Mouse (Mus musculus) liver, embryonic 14.5 days (tissue): ENCODE data around the gene 2510039O18Rik. TPM values are rescaled to one million over a fixed set of nuclear protein-coding genes. Genes with fewer than 3 reads are reported as not detected.

Experiments
- ATAC-seq: fragments of 200-750 bp; cut with Nextera tagmentation; 2 replicates; pipeline ENCODE4 v1.8.0; 2017; ENCODE audit warnings: moderate number of reproducible peaks, mild to moderate bottlenecking, moderate library complexity; ENCODE audit not compliant: insufficient read depth
- DNase-seq, 3 experiments: peaks; one replicate each; pipeline ENCODE4 v3.0.0-alpha.2; 2012 to 2013; ENCODE audit warnings: low read depth in 3 of 3, low spot score in 3 of 3
- H3K27ac ChIP-seq: fragments of 300-500 bp; sonication (generic); 2 replicates; pipeline ENCODE4 v1.5.1; 2014; ENCODE audit warnings: moderate library complexity, mild to moderate bottlenecking, control low read depth, inconsistent platforms
- H3K27me3 ChIP-seq: fragments of 300-500 bp; sonication (generic); 2 replicates; pipeline ENCODE4 v1.6.1; 2014; ENCODE audit warnings: mild to moderate bottlenecking, low read length, moderate library complexity; ENCODE audit not compliant: control insufficient read depth, insufficient read depth
- H3K36me3 ChIP-seq: fragments of 300-500 bp; sonication (generic); replicated peaks from 2 replicates; pipeline ENCODE4 v1.6.1; 2014; ENCODE audit warnings: low read depth; ENCODE audit not compliant: control insufficient read depth, insufficient read depth
- H3K4me1 ChIP-seq, 2 experiments: fragments of 200-500 bp in 1 of 2; fragments of 300-500 bp in 1 of 2; sonication (generic) in 1 of 2; replicated peaks; 2 replicates each; pipeline ENCODE4 v1.6.1; 2012 to 2014; ENCODE audit warnings: antibody characterized with exemption in 1 of 2, inconsistent platforms in 1 of 2, low read length in 1 of 2; ENCODE audit not compliant: control insufficient read depth in 2 of 2, insufficient read depth in 2 of 2
- H3K4me2 ChIP-seq: fragments of 300-500 bp; sonication (generic); 2 replicates; pipeline ENCODE4 v1.6.1; 2014; ENCODE audit warnings: low read depth, mild to moderate bottlenecking, control low read depth, moderate library complexity
- H3K4me3 ChIP-seq, 2 experiments: fragments of 200-500 bp in 1 of 2; fragments of 300-500 bp in 1 of 2; sonication (generic) in 1 of 2; 2 replicates each; pipeline ENCODE4 v1.5.1; 2012 to 2014; ENCODE audit warnings: low read depth in 2 of 2, low read length in 2 of 2, mild to moderate bottlenecking in 2 of 2, control low read depth in 1 of 2, inconsistent platforms in 1 of 2, moderate library complexity in 1 of 2; ENCODE audit not compliant: insufficient read depth in 1 of 2
- H3K9ac ChIP-seq: fragments of 300-500 bp; sonication (generic); replicated peaks from 2 replicates; pipeline ENCODE4 v1.6.1; 2014; ENCODE audit warnings: mild to moderate bottlenecking, control low read depth, moderate library complexity
- H3K9me3 ChIP-seq: fragments of 300-500 bp; sonication (generic); 2 replicates; pipeline ENCODE4 v1.6.1; 2016; ENCODE audit warnings: low read length, mixed read lengths; ENCODE audit not compliant: control insufficient read depth
- CTCF ChIP-seq: IDR thresholded peaks from 2 replicates; pipeline ENCODE4 v1.5.1; 2016; ENCODE audit warnings: antibody characterized with exemption, low read depth, control low read depth
- EP300 ChIP-seq: IDR thresholded peaks from 2 replicates; pipeline ENCODE4 v1.6.1; 2016; ENCODE audit warnings: antibody characterized with exemption, low read depth
- WGBS: fragments of 180-500 bp; shearing (Covaris S2); extraction: QIAGEN DNeasy Blood & Tissue Kit; methylation state at CpG from one replicate; pipeline ENCODE4 v1.1.7; 2014; ENCODE audit not compliant: insufficient replicate concordance; 5-methylcytosine and 5-hydroxymethylcytosine counted together
- polyA plus RNA-seq, 2 experiments: library from polyadenylated mRNA; depleted of rRNA in 1 of 2; stranded (reverse) in 1 of 2; unstranded in 1 of 2; fragments of >200 nt; fragmentation: Nextera tagmentation in 1 of 2; extraction: Ambion mirVana in 1 of 2; gene quantifications; 2 replicates each; pipeline versions ENCODE4 v1.2.1 to v1.2.3; 2012 to 2014

The 2510039O18Rik gene
- polyA plus RNA-seq, 2 experiments: 7.8 to 18.8 TPM

DNA sequence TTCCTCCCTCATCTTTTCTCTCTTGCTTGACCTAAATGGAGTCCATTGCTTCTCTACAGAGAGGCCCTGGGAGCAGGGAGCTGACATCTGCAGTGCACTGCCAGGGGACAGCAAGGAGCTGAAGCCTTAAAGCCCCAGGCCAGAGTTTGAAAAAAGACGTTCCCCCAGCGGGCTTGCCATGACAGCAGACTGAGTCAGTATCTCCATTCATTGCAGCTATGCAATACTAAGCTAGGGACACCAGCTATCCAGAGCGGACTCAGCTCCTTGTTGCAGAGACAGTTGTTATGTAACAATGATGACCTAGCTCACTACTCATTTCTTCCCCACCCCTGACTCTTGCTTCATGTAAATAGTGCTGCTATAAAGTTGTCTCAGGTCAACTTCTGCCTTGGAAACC, 54.6 kb downstream of the 2510039O18Rik start:
- Histone ChIP-seq H3K9ac (no peak overlapping the region), H3K4me2 (no peak overlapping the region), H3K4me1 (no peaks in the 10 kb centered on the region), H3K9me3 (no peaks in the 10 kb centered on the region), H3K27ac (no peak overlapping the region), H3K4me3 (no peak overlapping the region), H3K36me3 (no peaks in the 10 kb centered on the region), H3K27me3 (no peaks in the 10 kb centered on the region)
- WGBS: 62% methylated on average over 3 of the region's 3 CpGs
- DNase-seq: no peak
- TF ChIP-seq EP300: no peak
- no peak for TF ChIP-seq CTCF
- no peak for ATAC-seq

Other genes starting within 250 kb of the 2510039O18Rik start
- gene Zfp534, start 238.3 kb upstream of the 2510039O18Rik start, polyA plus RNA-seq (2012; rRNA removed): not detected in 2 replicates
- gene Zfp534, start 238.3 kb upstream of the 2510039O18Rik start, polyA plus RNA-seq (2014; fragmentation: Nextera tagmentation; extraction: Ambion mirVana): not detected in 2 replicates
- gene Zfp984, start 131.1 kb upstream of the 2510039O18Rik start, polyA plus RNA-seq (2012; rRNA removed): 1.8 and 3.1 TPM in 2 replicates
- 7.1 and 7.8 TPM in 2 replicates for gene Zfp984, start 131.1 kb upstream of the 2510039O18Rik start, polyA plus RNA-seq (2014; fragmentation: Nextera tagmentation; extraction: Ambion mirVana)
- 0.73 and 1.0 TPM in 2 replicates for gene Zfp933, start 92.5 kb upstream of the 2510039O18Rik start, polyA plus RNA-seq (2012; rRNA removed)
- 1.2 and 1.8 TPM in 2 replicates for gene Zfp933, start 92.5 kb upstream of the 2510039O18Rik start, polyA plus RNA-seq (2014; fragmentation: Nextera tagmentation; extraction: Ambion mirVana)
- gene Miip, start 72.1 kb upstream of the 2510039O18Rik start, polyA plus RNA-seq (2012; rRNA removed): 33.8 and 36.0 TPM in 2 replicates
- gene Miip, start 72.1 kb upstream of the 2510039O18Rik start, polyA plus RNA-seq (2014; fragmentation: Nextera tagmentation; extraction: Ambion mirVana): 18.5 and 21.8 TPM in 2 replicates
- 1.6 and 2.2 TPM in 2 replicates for gene Fv1, start 71.9 kb upstream of the 2510039O18Rik start, polyA plus RNA-seq (2012; rRNA removed)
- 1.5 and 1.6 TPM in 2 replicates for gene Fv1, start 71.9 kb upstream of the 2510039O18Rik start, polyA plus RNA-seq (2014; fragmentation: Nextera tagmentation; extraction: Ambion mirVana)
- gene Mfn2, start 36.2 kb upstream of the 2510039O18Rik start, polyA plus RNA-seq (2012; rRNA removed): 7.5 and 8.6 TPM in 2 replicates
- gene Mfn2, start 36.2 kb upstream of the 2510039O18Rik start, polyA plus RNA-seq (2014; fragmentation: Nextera tagmentation; extraction: Ambion mirVana): 9.2 and 11.1 TPM in 2 replicates
- 15.5 and 16.9 TPM in 2 replicates for gene Plod1, start 4.1 kb upstream of the 2510039O18Rik start, polyA plus RNA-seq (2012; rRNA removed)
- gene Plod1, start 4.1 kb upstream of the 2510039O18Rik start, polyA plus RNA-seq (2014; fragmentation: Nextera tagmentation; extraction: Ambion mirVana): 20.2 and 23.7 TPM in 2 replicates
- gene Nppb, start 44.9 kb downstream of the 2510039O18Rik start, polyA plus RNA-seq (2012; rRNA removed): not detected in 2 replicates
- not detected in 2 replicates for gene Nppb, start 44.9 kb downstream of the 2510039O18Rik start, polyA plus RNA-seq (2014; fragmentation: Nextera tagmentation; extraction: Ambion mirVana)
- not detected in 2 replicates for gene Nppa, start 59.8 kb downstream of the 2510039O18Rik start, polyA plus RNA-seq (2012; rRNA removed)
- gene Nppa, start 59.8 kb downstream of the 2510039O18Rik start, polyA plus RNA-seq (2014; fragmentation: Nextera tagmentation; extraction: Ambion mirVana): not detected in 2 replicates
- gene Clcn6, start 97.9 kb downstream of the 2510039O18Rik start, polyA plus RNA-seq (2012; rRNA removed): 2.4 and 2.7 TPM in 2 replicates
- gene Clcn6, start 97.9 kb downstream of the 2510039O18Rik start, polyA plus RNA-seq (2014; fragmentation: Nextera tagmentation; extraction: Ambion mirVana): 0.66 and 1.0 TPM in 2 replicates
- gene Mthfr, start 98.2 kb downstream of the 2510039O18Rik start, polyA plus RNA-seq (2012; rRNA removed): 9.1 and 9.2 TPM in 2 replicates
- 7.0 and 7.7 TPM in 2 replicates for gene Mthfr, start 98.2 kb downstream of the 2510039O18Rik start, polyA plus RNA-seq (2014; fragmentation: Nextera tagmentation; extraction: Ambion mirVana)
- gene Agtrap, start 147.1 kb downstream of the 2510039O18Rik start, polyA plus RNA-seq (2012; rRNA removed): 4.0 and 4.1 TPM in 2 replicates
- 8.2 and 9.9 TPM in 2 replicates for gene Agtrap, start 147.1 kb downstream of the 2510039O18Rik start, polyA plus RNA-seq (2014; fragmentation: Nextera tagmentation; extraction: Ambion mirVana)
- gene Mad2l2, start 189.5 kb downstream of the 2510039O18Rik start, polyA plus RNA-seq (2012; rRNA removed): 7.5 and 9.4 TPM in 2 replicates
- gene Mad2l2, start 189.5 kb downstream of the 2510039O18Rik start, polyA plus RNA-seq (2014; fragmentation: Nextera tagmentation; extraction: Ambion mirVana): 17.7 and 19.1 TPM in 2 replicates
- 0.16 and 0.22 TPM in 2 replicates for gene Draxin, start 189.8 kb downstream of the 2510039O18Rik start, polyA plus RNA-seq (2012; rRNA removed)
- 0.04 and 0.05 TPM in 2 replicates for gene Draxin, start 189.8 kb downstream of the 2510039O18Rik start, polyA plus RNA-seq (2014; fragmentation: Nextera tagmentation; extraction: Ambion mirVana)
- 7.4 and 7.5 TPM in 2 replicates for gene Fbxo6, start 211.2 kb downstream of the 2510039O18Rik start, polyA plus RNA-seq (2012; rRNA removed)
- gene Fbxo6, start 211.2 kb downstream of the 2510039O18Rik start, polyA plus RNA-seq (2014; fragmentation: Nextera tagmentation; extraction: Ambion mirVana): 15.0 and 15.1 TPM in 2 replicates
- 1.0 and 1.2 TPM in 2 replicates for gene Fbxo44, start 219.6 kb downstream of the 2510039O18Rik start, polyA plus RNA-seq (2012; rRNA removed)
- 0.43 and 0.46 TPM in 2 replicates for gene Fbxo44, start 219.6 kb downstream of the 2510039O18Rik start, polyA plus RNA-seq (2014; fragmentation: Nextera tagmentation; extraction: Ambion mirVana)
- 0.04 and 0.09 TPM in 2 replicates for gene Fbxo2, start 219.7 kb downstream of the 2510039O18Rik start, polyA plus RNA-seq (2012; rRNA removed)
- gene Fbxo2, start 219.7 kb downstream of the 2510039O18Rik start, polyA plus RNA-seq (2014; fragmentation: Nextera tagmentation; extraction: Ambion mirVana): 0.08 TPM in 1 of 2 replicates, not detected in the other